Mouse (Mus musculus): ENCODE results near the gene Col9a1. TPM values are rescaled to one million over a fixed set of nuclear protein-coding genes. Genes with fewer than 3 reads are reported as not detected.

The Col9a1 gene
- 0.50 and 0.86 TPM in 2 replicates for polyA plus RNA-seq (2014; fragmentation: Nextera tagmentation; extraction: Ambion mirVana)

DNA sequence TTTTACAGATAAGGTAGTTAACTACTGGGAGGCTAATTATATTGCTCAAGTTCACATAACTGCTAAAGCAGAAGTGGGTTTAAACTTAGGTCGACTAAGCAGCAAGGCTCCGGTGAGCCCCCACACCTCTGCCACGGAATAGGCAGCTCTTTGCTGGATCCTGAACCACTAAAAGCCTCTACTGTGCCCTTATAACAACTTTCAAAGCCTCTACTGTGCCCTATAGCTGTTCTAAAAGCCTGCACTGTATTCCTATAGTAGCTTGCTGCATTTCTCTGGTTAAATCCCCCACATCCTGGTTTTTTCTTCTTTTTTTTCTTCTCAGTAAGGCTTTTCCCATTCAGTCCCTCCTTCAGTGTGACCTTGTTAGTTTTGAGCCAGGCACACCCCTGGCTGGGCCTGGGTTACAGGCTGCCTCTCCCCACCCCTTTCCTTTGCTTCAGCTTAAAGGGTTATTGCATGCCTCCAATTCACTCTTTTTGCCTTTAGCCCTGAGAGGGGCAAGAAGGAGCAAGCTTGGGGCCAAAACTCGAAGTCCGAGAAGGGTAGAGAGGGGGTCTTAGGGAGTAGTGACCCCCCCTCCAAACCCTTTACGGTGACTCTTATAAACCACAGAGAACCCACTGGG is at the start of gene Col9a1:
TSS of gene Col9a1 (plus strand) at position 387 of the 628 bp plus-strand sequence.
- H3K4me1 ChIP-seq (ENCODE audit: control insufficient read depth, insufficient read depth, low read length) = no peaks in the 10 kb centered on the region
- no peaks in the 10 kb centered on the region for H3K27me3 ChIP-seq (ENCODE audit: control insufficient read depth, insufficient read depth, low read length)
- WGBS = 86% methylated on average over 6 of the region's 6 CpGs
- no peaks in the 10 kb centered on the region for H3K9me3 ChIP-seq (ENCODE audit: control insufficient read depth, low read length)
- H3K27ac ChIP-seq (replicated peaks; ENCODE audit: low read depth, low read length) = no peak within 1 kb of the TSS
- no peak within 1 kb of the TSS for H3K4me3 ChIP-seq (replicated peaks; ENCODE audit: low read depth, low read length)
- DNase-seq (no peak), ATAC-seq (ENCODE audit: low FRiP score, low TSS enrichment) (no peak)
- no peak within 1 kb of the TSS for H3K4me2 ChIP-seq (ENCODE audit: low read length)
- H3K36me3 ChIP-seq (ENCODE audit: control insufficient read depth, insufficient read depth, low read length) = no peaks in the 10 kb centered on the region
- no peak within 1 kb of the TSS for H3K9ac ChIP-seq (replicated peaks; ENCODE audit: low read length)

DNA sequence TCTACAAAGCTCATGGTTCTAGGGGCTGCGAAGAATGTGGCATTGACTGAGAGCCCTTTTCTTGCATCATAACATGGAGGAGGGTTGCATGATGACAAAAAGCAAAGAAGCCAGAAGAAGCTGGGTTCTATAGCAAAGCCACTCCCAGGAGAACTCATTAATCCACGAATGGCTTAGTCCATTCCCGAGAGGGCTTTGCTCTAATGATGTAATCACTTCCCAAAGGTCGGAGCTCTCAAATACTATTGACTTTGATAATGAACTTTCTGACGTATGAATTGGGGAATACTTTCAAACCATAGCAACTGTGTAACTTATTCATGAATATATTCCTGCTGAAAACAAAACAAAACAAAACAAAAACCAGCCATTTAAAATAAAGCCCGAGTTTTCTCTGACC is 49.5 kb upstream of the Col9a1 start:
- Histone ChIP-seq H3K27me3 (ENCODE audit: control insufficient read depth, insufficient read depth, low read length) (no peaks in the 10 kb centered on the region), H3K9me3 (ENCODE audit: control insufficient read depth, low read length) (no peaks in the 10 kb centered on the region), H3K27ac (replicated peaks; ENCODE audit: low read depth, low read length) (no peak overlapping the region), H3K4me1 (ENCODE audit: control insufficient read depth, insufficient read depth, low read length) (no peaks in the 10 kb centered on the region), H3K36me3 (ENCODE audit: control insufficient read depth, insufficient read depth, low read length) (no peaks in the 10 kb centered on the region), H3K4me2 (ENCODE audit: low read length) (no peak overlapping the region), H3K4me3 (replicated peaks; ENCODE audit: low read depth, low read length) (no peak overlapping the region), H3K9ac (replicated peaks; ENCODE audit: low read length) (no peak overlapping the region)
- WGBS = 51% methylated on average over 6 of the region's 6 CpGs
- DNase-seq = no peak
- no peak for ATAC-seq (ENCODE audit: low FRiP score, low TSS enrichment)

DNA sequence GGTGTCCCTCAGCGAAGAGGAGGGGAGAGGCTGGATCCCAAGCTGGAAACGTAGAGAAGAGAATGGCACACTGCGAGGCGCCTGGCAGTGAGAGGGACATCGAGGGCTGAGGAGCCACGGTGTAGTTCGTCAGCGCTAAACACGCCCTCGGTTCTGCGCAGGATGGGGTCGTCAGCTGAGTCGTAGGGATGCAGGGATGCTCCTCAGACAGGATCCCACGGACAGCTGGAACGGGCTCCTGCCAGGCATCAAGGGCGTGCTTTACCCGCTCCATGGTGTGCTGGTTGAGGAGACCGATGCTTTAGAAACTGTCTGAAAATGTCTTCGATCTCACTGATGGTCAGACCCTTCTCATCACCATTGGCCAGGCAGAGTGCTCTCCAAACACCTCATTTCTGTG is 43.6 kb upstream of the Col9a1 start:
- no peaks in the 10 kb centered on the region for H3K36me3 ChIP-seq (ENCODE audit: control insufficient read depth, insufficient read depth, low read length)
- 43% methylated on average over 19 of the region's 19 CpGs for WGBS
- peak overlapping the region; percentile 34 for H3K4me2 ChIP-seq (ENCODE audit: low read length)
- no peak overlapping the region for H3K9ac ChIP-seq (replicated peaks; ENCODE audit: low read length)
- 0 out of 2 replicates have a peak, but pooled peaks have one; percentile 20 for ATAC-seq (ENCODE audit: low FRiP score, low TSS enrichment)
- no peak for DNase-seq
- no peak overlapping the region for H3K4me3 ChIP-seq (replicated peaks; ENCODE audit: low read depth, low read length)
- no peaks in the 10 kb centered on the region for H3K4me1 ChIP-seq (ENCODE audit: control insufficient read depth, insufficient read depth, low read length)
- H3K9me3 ChIP-seq (ENCODE audit: control insufficient read depth, low read length) = no peaks in the 10 kb centered on the region
- no peaks in the 10 kb centered on the region for H3K27me3 ChIP-seq (ENCODE audit: control insufficient read depth, insufficient read depth, low read length)
- no peak overlapping the region for H3K27ac ChIP-seq (replicated peaks; ENCODE audit: low read depth, low read length)

DNA sequence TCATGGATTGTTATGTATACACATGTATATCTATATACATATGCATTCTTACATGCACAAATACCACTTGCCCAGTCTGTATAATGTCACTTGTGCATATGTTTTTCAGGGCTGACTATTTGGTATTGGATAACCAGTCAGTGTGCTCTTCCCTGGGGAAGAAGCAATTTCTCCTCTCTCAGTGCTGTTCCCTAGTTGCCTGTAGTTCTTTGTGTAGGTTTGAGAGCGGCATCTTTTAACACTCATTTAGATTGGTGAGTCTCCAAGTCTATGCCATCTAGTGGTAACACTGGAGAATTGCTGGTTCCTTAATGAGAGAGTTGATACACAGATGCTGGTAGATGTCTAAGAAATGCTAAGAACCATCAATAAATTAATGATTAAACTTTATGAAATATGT is 42.6 kb upstream of the Col9a1 start:
- no peaks in the 10 kb centered on the region for H3K9me3 ChIP-seq (ENCODE audit: control insufficient read depth, low read length)
- 0% methylated on average over 1 of the region's 1 CpGs for WGBS
- H3K27me3 ChIP-seq (ENCODE audit: control insufficient read depth, insufficient read depth, low read length) = no peaks in the 10 kb centered on the region
- ATAC-seq (ENCODE audit: low FRiP score, low TSS enrichment) = peak; percentile 53; the same call in 1 of the 2 replicates
- peak; percentile 84 for DNase-seq
- no peak overlapping the region for H3K9ac ChIP-seq (replicated peaks; ENCODE audit: low read length)
- no peak overlapping the region for H3K27ac ChIP-seq (replicated peaks; ENCODE audit: low read depth, low read length)
- H3K4me3 ChIP-seq (replicated peaks; ENCODE audit: low read depth, low read length) = no peak overlapping the region
- peaks cover 2% of the 10 kb centered on the region; the same call in 1 of the 2 replicates for H3K4me1 ChIP-seq (ENCODE audit: control insufficient read depth, insufficient read depth, low read length)
- no peaks in the 10 kb centered on the region for H3K36me3 ChIP-seq (ENCODE audit: control insufficient read depth, insufficient read depth, low read length)
- no peak overlapping the region for H3K4me2 ChIP-seq (ENCODE audit: low read length)

DNA sequence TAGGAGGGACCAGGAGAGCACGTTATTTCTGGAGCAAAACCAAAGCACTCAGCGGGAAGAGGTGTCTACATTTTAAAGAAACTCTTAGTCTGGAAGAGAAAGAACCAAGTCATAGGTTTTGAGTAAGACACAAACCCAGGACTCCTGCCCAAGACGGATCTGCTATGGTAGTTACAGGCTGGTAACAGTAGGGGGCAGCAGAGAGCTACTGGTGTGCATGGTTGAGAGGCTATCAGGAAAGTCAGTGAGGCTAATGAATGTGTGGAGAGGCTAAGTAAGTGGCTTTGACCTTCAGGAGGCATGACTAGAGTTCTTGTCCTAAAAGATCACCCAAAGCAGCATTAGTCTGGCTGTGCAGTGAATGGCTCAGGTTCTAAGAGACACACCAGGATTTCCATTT is 40.3 kb upstream of the Col9a1 start:
- Histone ChIP-seq H3K9me3 (ENCODE audit: control insufficient read depth, low read length) (no peaks in the 10 kb centered on the region), H3K4me2 (ENCODE audit: low read length) (no peak overlapping the region), H3K9ac (replicated peaks; ENCODE audit: low read length) (no peak overlapping the region), H3K4me3 (replicated peaks; ENCODE audit: low read depth, low read length) (no peak overlapping the region), H3K27me3 (ENCODE audit: control insufficient read depth, insufficient read depth, low read length) (no peaks in the 10 kb centered on the region), H3K4me1 (ENCODE audit: control insufficient read depth, insufficient read depth, low read length) (peaks cover 2% of the 10 kb centered on the region; the same call in 1 of the 2 replicates), H3K36me3 (ENCODE audit: control insufficient read depth, insufficient read depth, low read length) (no peaks in the 10 kb centered on the region), H3K27ac (replicated peaks; ENCODE audit: low read depth, low read length) (no peak overlapping the region)
- ATAC-seq (ENCODE audit: low FRiP score, low TSS enrichment) = no peak
- 12% methylated on average over 3 of the region's 3 CpGs for WGBS
- peak; percentile 62 for DNase-seq

DNA sequence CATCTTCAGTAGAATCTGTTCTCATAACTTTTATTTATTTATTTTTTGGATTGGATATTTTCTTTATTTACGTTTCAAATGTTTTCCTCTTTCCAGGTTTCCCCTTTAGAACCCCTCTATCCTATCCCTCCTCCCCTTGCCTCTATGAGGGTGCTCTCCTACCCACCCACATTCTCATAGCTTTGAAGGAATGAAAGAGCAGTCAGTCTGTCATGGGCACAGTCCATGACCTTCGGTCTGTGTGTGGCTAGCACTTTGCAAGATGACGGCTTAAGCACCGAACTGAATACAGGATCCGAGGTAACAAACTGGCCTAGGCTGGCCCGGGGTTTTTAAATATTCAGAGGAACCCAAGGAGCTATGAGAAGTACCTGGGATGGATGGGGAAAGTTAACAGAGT is 36.9 kb upstream of the Col9a1 start:
- H3K27ac ChIP-seq (replicated peaks; ENCODE audit: low read depth, low read length) = no peak overlapping the region
- H3K4me1 ChIP-seq (ENCODE audit: control insufficient read depth, insufficient read depth, low read length) = peaks cover 2% of the 10 kb centered on the region; the same call in 1 of the 2 replicates
- no peak overlapping the region for H3K4me3 ChIP-seq (replicated peaks; ENCODE audit: low read depth, low read length)
- DNase-seq = no peak
- no peak; the same call in 1 of the 2 replicates for ATAC-seq (ENCODE audit: low FRiP score, low TSS enrichment)
- no peaks in the 10 kb centered on the region for H3K27me3 ChIP-seq (ENCODE audit: control insufficient read depth, insufficient read depth, low read length)
- no peaks in the 10 kb centered on the region for H3K9me3 ChIP-seq (ENCODE audit: control insufficient read depth, low read length)
- WGBS = 35% methylated on average over 6 of the region's 6 CpGs
- H3K9ac ChIP-seq (replicated peaks; ENCODE audit: low read length) = no peak overlapping the region
- no peak overlapping the region for H3K4me2 ChIP-seq (ENCODE audit: low read length)
- no peaks in the 10 kb centered on the region for H3K36me3 ChIP-seq (ENCODE audit: control insufficient read depth, insufficient read depth, low read length)

DNA sequence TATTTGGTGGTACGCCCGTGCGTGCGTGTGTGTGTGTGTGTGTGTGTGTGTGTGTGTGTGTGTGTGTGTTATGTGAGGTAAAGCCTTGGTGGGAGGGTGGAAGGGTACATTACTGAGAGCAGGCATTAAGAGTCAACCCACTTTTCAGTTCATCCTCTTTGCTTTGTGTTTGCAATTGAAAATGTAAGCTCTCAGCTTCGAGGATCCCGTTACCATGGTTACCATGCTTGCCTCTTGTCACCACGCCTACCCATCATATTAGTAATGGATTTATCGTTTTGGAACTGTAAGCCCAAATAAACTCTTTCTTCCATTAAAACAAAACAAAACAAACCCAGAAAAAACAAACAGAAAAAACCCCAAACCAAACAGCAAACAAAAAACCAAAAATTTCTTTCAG is 33.9 kb upstream of the Col9a1 start:
- Histone ChIP-seq H3K27ac (replicated peaks; ENCODE audit: low read depth, low read length) (no peak overlapping the region), H3K36me3 (ENCODE audit: control insufficient read depth, insufficient read depth, low read length) (no peaks in the 10 kb centered on the region), H3K9me3 (ENCODE audit: control insufficient read depth, low read length) (no peaks in the 10 kb centered on the region), H3K4me2 (ENCODE audit: low read length) (no peak overlapping the region), H3K4me1 (ENCODE audit: control insufficient read depth, insufficient read depth, low read length) (peaks cover 2% of the 10 kb centered on the region; the same call in 1 of the 2 replicates), H3K9ac (replicated peaks; ENCODE audit: low read length) (no peak overlapping the region), H3K4me3 (replicated peaks; ENCODE audit: low read depth, low read length) (no peak overlapping the region), H3K27me3 (ENCODE audit: control insufficient read depth, insufficient read depth, low read length) (no peaks in the 10 kb centered on the region)
- 72% methylated on average over 8 of the region's 8 CpGs for WGBS
- DNase-seq = peak; percentile 50
- no peak for ATAC-seq (ENCODE audit: low FRiP score, low TSS enrichment)

DNA sequence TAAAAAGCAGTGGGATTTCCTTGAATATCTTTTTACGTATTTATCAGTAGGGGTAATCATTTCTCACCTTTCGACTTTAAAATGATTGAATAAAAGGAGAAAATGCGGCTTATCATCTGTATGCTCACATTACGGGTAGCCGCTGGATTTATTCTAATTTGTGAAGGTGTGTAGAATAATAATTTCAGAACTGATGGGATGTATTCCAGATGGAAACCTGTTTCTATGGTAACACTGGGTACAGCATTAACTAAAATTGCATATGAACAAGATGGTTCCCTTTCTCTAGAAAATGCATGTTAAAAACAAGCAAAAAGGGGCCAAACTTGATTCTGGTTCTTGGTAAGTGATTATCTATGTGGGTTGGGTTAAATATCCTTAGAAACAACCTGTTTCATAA is 19.7 kb upstream of the Col9a1 start:
- Histone ChIP-seq H3K4me1 (ENCODE audit: control insufficient read depth, insufficient read depth, low read length) (no peaks in the 10 kb centered on the region), H3K9ac (replicated peaks; ENCODE audit: low read length) (no peak overlapping the region), H3K36me3 (ENCODE audit: control insufficient read depth, insufficient read depth, low read length) (no peaks in the 10 kb centered on the region), H3K27ac (replicated peaks; ENCODE audit: low read depth, low read length) (no peak overlapping the region), H3K4me2 (ENCODE audit: low read length) (no peak overlapping the region), H3K9me3 (ENCODE audit: control insufficient read depth, low read length) (no peaks in the 10 kb centered on the region; the same call in 1 of the 2 replicates), H3K4me3 (replicated peaks; ENCODE audit: low read depth, low read length) (no peak overlapping the region), H3K27me3 (ENCODE audit: control insufficient read depth, insufficient read depth, low read length) (no peaks in the 10 kb centered on the region)
- 79% methylated on average over 5 of the region's 5 CpGs for WGBS
- DNase-seq = peak; percentile 48
- no peak for ATAC-seq (ENCODE audit: low FRiP score, low TSS enrichment)

DNA sequence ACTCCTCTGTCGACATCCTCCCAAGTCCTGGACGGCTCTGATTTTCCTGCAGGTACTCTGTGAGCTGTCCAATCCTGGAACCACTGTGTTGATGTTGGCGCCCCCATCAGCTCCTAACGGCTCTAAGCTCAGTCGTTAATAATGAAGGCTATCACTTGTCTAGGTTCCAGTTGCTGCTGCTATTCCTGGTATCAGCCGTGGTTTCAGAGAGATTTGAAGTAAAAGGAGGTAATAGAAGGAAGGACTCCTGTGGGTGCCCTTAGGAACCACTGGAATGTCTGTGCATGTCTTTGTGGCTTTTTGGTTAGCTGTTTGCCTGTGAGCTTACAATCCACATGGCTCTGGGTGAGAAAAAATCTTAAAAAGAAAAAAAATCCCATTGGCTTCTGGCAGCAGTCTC is 8.0 kb upstream of the Col9a1 start:
- DNase-seq (no peak), ATAC-seq (ENCODE audit: low FRiP score, low TSS enrichment) (no peak)
- Histone ChIP-seq H3K27me3 (ENCODE audit: control insufficient read depth, insufficient read depth, low read length) (no peaks in the 10 kb centered on the region), H3K9ac (replicated peaks; ENCODE audit: low read length) (no peak overlapping the region), H3K4me1 (ENCODE audit: control insufficient read depth, insufficient read depth, low read length) (no peaks in the 10 kb centered on the region), H3K9me3 (ENCODE audit: control insufficient read depth, low read length) (no peaks in the 10 kb centered on the region), H3K4me2 (ENCODE audit: low read length) (no peak overlapping the region), H3K36me3 (ENCODE audit: control insufficient read depth, insufficient read depth, low read length) (no peaks in the 10 kb centered on the region), H3K4me3 (replicated peaks; ENCODE audit: low read depth, low read length) (no peak overlapping the region), H3K27ac (replicated peaks; ENCODE audit: low read depth, low read length) (no peak overlapping the region)
- 69% methylated on average over 6 of the region's 6 CpGs for WGBS

Measured in midbrain, embryonic 14.5 days (tissue).